Mouse (Mus musculus) thymus, adult 2 months (tissue): ENCODE measurements at regions not wholly inside any gene's neighbourhood (a gene's known extent, or its start where the extent isn't known, plus 50 kb on each side); places are given as distances from the start of the nearest gene placed in this dataset.

Source experiments
- DNase-seq: peaks from one replicate; pipeline ENCODE4 v3.0.0; 2021
- H3K27ac ChIP-seq: fragments of 200-500 bp; 2 replicates; pipeline ENCODE4 v1.5.1; 2012; ENCODE audit warnings: low read length, control low read depth; ENCODE audit not compliant: control insufficient read depth, insufficient read depth
- H3K27me3 ChIP-seq: fragments of 200-500 bp; 2 replicates; pipeline ENCODE4 v1.6.1; 2012; ENCODE audit warnings: mild to moderate bottlenecking, low read length, moderate library complexity, mixed read lengths; ENCODE audit not compliant: control insufficient read depth, insufficient read depth
- H3K36me3 ChIP-seq: fragments of 200-500 bp; 2 replicates; pipeline ENCODE4 v1.6.1; 2012; ENCODE audit warnings: mild to moderate bottlenecking, low read length, moderate library complexity; ENCODE audit not compliant: control insufficient read depth, insufficient read depth
- H3K4me1 ChIP-seq: fragments of 200-500 bp; replicated peaks from 2 replicates; pipeline ENCODE4 v1.6.1; 2012; ENCODE audit warnings: low read length; ENCODE audit not compliant: control insufficient read depth, insufficient read depth
- H3K4me3 ChIP-seq: fragments of 200-500 bp; 2 replicates; pipeline ENCODE4 v1.5.1; 2012; ENCODE audit warnings: mild to moderate bottlenecking, low read length, control low read depth, moderate library complexity; ENCODE audit not compliant: control insufficient read depth, insufficient read depth
- CTCF ChIP-seq: fragments of 200-500 bp; IDR thresholded peaks from 2 replicates; pipeline ENCODE4 v1.5.1; 2012; ENCODE audit warnings: mild to moderate bottlenecking, control low read depth, low read length, moderate library complexity, borderline replicate concordance; ENCODE audit not compliant: control insufficient read depth, poor library complexity, insufficient read depth; ENCODE audit errors: extremely low read depth
- POLR2A ChIP-seq: fragments of 200-500 bp; IDR thresholded peaks from 2 replicates; pipeline ENCODE4 v1.6.1; 2012; ENCODE audit warnings: mild to moderate bottlenecking, low read length, control low read depth, moderate library complexity; ENCODE audit not compliant: control insufficient read depth, poor library complexity, insufficient read depth; ENCODE audit errors: extremely low read depth
- WGBS: fragments of 180-500 bp; shearing (Covaris S2); methylation state at CpG from one replicate; pipeline ENCODE4 v1.1.7; 2018; 5-methylcytosine and 5-hydroxymethylcytosine counted together

DNA sequence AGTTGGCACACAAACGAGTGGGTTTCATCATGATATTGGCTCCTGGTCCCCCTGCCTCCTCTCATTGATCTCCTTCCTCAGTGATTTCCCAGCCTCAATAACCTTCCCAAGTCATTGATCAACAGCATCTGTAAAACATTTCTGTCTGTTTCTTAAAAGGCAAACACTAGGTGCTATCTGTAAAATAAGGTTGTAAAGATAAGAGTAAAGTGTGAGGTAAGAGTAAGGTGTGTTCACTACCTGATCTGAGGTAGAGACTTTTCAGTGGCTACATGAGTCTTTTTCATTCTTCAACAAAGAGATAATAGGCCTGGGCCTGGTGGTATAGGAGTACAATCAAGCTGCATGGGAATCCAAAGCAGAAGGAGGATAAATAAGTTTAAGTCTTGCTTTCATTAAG lies 55.7 kb downstream of the Plk2 start:
- Histone ChIP-seq H3K27ac (no peak overlapping the region), H3K36me3 (no peaks in the 10 kb centered on the region), H3K27me3 (no peaks in the 10 kb centered on the region), H3K4me3 (no peak overlapping the region), H3K4me1 (no peaks in the 10 kb centered on the region)
- TF ChIP-seq CTCF = no peak
- TF ChIP-seq POLR2A = no peak
- DNase-seq = no peak
- 87% methylated on average over 1 of the region's 1 CpGs for WGBS

GRCm38 (mm10) chr13:110452009-110452525 lies 57.2 kb downstream of the Plk2 start:
- WGBS = 89% methylated on average over 6 of the region's 6 CpGs

GRCm38 (mm10) chr13:110455085-110455484 lies 60.2 kb downstream of the Plk2 start:
- no peak for DNase-seq
- Histone ChIP-seq H3K36me3 (no peaks in the 10 kb centered on the region), H3K4me3 (no peak overlapping the region), H3K27me3 (no peaks in the 10 kb centered on the region), H3K27ac (no peak overlapping the region), H3K4me1 (no peaks in the 10 kb centered on the region)
- no peak for TF ChIP-seq CTCF
- no peak for TF ChIP-seq POLR2A
- 91% methylated on average over 4 of the region's 4 CpGs for WGBS

More at GRCm38 (mm10) chr13:110452009-110452525, 57.2 kb downstream of the Plk2 start:
- TF ChIP-seq CTCF = no peak
- TF ChIP-seq POLR2A = no peak
- Histone ChIP-seq H3K36me3 (no peaks in the 10 kb centered on the region), H3K27ac (no peak overlapping the region), H3K4me3 (no peak overlapping the region), H3K27me3 (no peaks in the 10 kb centered on the region), H3K4me1 (no peaks in the 10 kb centered on the region)
- DNase-seq = no peak

GRCm38 (mm10) chr13:110455569-110456196 lies 60.8 kb downstream of the Plk2 start:
- no peak overlapping the region for H3K4me3 ChIP-seq
- no peaks in the 10 kb centered on the region for H3K27me3 ChIP-seq
- H3K27ac ChIP-seq = no peak overlapping the region
- H3K4me1 ChIP-seq = no peaks in the 10 kb centered on the region
- no peaks in the 10 kb centered on the region for H3K36me3 ChIP-seq
- no peak for TF ChIP-seq CTCF
- TF ChIP-seq POLR2A = no peak
- DNase-seq = no peak
- WGBS = 90% methylated on average over 5 of the region's 5 CpGs

- Histone ChIP-seq H3K27me3 (no peaks in the 10 kb centered on the region), H3K4me3 (no peak overlapping the region), H3K27ac (no peak overlapping the region), H3K36me3 (no peaks in the 10 kb centered on the region), H3K4me1 (no peaks in the 10 kb centered on the region)
- TF ChIP-seq POLR2A (no peak), CTCF (no peak)
- 96% methylated on average over 4 of the region's 4 CpGs for WGBS
- DNase-seq = no peak
These were observed 63.9 kb downstream of the Plk2 start for GRCm38 (mm10) chr13:110458701-110459100.

DNA sequence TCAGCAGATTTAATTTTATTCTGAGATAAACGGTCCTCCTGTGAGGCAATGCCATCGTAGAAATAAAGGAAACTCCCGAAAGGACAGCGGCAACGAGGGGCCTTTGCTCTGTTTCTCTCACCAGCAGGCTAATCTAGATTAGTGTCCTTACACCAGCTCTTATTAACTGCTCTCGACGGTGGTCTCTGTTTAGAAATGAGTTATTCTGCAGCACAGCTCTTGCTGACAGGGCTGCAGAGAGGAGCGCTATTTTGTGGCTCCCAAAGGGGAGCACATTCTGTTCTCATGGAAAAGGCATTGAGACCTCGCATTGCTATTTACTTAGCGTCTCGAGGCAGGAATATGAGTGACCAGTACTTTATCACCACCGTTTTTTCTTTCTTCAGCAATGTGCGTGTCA lies 66.7 kb downstream of the Plk2 start:
- Histone ChIP-seq H3K27me3 (no peaks in the 10 kb centered on the region), H3K4me1 (no peaks in the 10 kb centered on the region), H3K27ac (no peak overlapping the region), H3K36me3 (no peaks in the 10 kb centered on the region), H3K4me3 (no peak overlapping the region)
- no peak for TF ChIP-seq CTCF
- no peak for DNase-seq
- WGBS = 88% methylated on average over 13 of the region's 13 CpGs

- TF ChIP-seq POLR2A (no peak), CTCF (no peak)
- H3K36me3 ChIP-seq = no peaks in the 10 kb centered on the region
- H3K4me1 ChIP-seq = no peaks in the 10 kb centered on the region
- no peaks in the 10 kb centered on the region for H3K27me3 ChIP-seq
- no peak for DNase-seq
- WGBS = 43% methylated on average over 4 of the region's 4 CpGs
- no peak overlapping the region for H3K4me3 ChIP-seq
- no peak overlapping the region for H3K27ac ChIP-seq
These were observed 76.7 kb downstream of the Plk2 start for GRCm38 (mm10) chr13:110471526-110471925.

- Histone ChIP-seq H3K4me1 (no peaks in the 10 kb centered on the region), H3K4me3 (no peak overlapping the region), H3K27me3 (no peaks in the 10 kb centered on the region), H3K36me3 (no peaks in the 10 kb centered on the region), H3K27ac (no peak overlapping the region)
- no peak for DNase-seq
- WGBS = 27% methylated on average over 5 of the region's 5 CpGs
- TF ChIP-seq POLR2A = no peak
- TF ChIP-seq CTCF = no peak
These were observed 82.9 kb downstream of the Plk2 start for GRCm38 (mm10) chr13:110477709-110478108.
